Mouse (Mus musculus) midbrain, embryonic 14.5 days (tissue): ENCODE measurements around the gene Hpd. TPM values are rescaled to one million over a fixed set of nuclear protein-coding genes. Genes with fewer than 3 reads are reported as not detected.
A peak's percentile ranks its signal among the peaks of the same experiment; 100 is the strongest.
"Not testable (repeated sequence)": the region's sequence is repeated elsewhere in the genome, so short reads cannot be mapped to it uniquely, and the experiment has no call there.

Source experiments
- ATAC-seq: fragments of 200-750 bp; cut with Nextera tagmentation; 2 replicates; pipeline ENCODE4 v1.8.0; 2017; ENCODE audit warnings: moderate number of reproducible peaks, moderate library complexity; ENCODE audit not compliant: low FRiP score, low TSS enrichment
- DNase-seq: peaks from one replicate; pipeline ENCODE4 v3.0.0-alpha.2; 2015
- H3K27ac ChIP-seq: fragments of 300-500 bp; sonication (generic); replicated peaks from 2 replicates; pipeline ENCODE4 v1.5.1; 2014; ENCODE audit warnings: mild to moderate bottlenecking, low read depth, low read length, moderate library complexity
- H3K27me3 ChIP-seq: fragments of 300-500 bp; sonication (generic); 2 replicates; pipeline ENCODE4 v1.6.1; 2014; ENCODE audit warnings: low read length, control low read depth, mixed read lengths; ENCODE audit not compliant: control insufficient read depth, insufficient read depth
- H3K36me3 ChIP-seq: fragments of 300-500 bp; sonication (generic); 2 replicates; pipeline ENCODE4 v1.6.1; 2014; ENCODE audit warnings: low read length, control low read depth; ENCODE audit not compliant: control insufficient read depth, insufficient read depth
- H3K4me1 ChIP-seq: fragments of 300-500 bp; sonication (generic); 2 replicates; pipeline ENCODE4 v1.6.1; 2014; ENCODE audit warnings: mild to moderate bottlenecking, antibody characterized with exemption, low read length, control low read depth; ENCODE audit not compliant: control insufficient read depth, insufficient read depth
- H3K4me2 ChIP-seq: fragments of 300-500 bp; sonication (generic); 2 replicates; pipeline ENCODE4 v1.6.1; 2014; ENCODE audit warnings: mild to moderate bottlenecking, low read length, moderate library complexity
- H3K4me3 ChIP-seq: fragments of 300-500 bp; sonication (generic); replicated peaks from 2 replicates; pipeline ENCODE4 v1.5.1; 2014; ENCODE audit warnings: low read depth, low read length
- H3K9ac ChIP-seq: fragments of 300-500 bp; sonication (generic); replicated peaks from 2 replicates; pipeline ENCODE4 v1.6.1; 2014; ENCODE audit warnings: mild to moderate bottlenecking, low read length, moderate library complexity
- H3K9me3 ChIP-seq: fragments of 300-500 bp; sonication (generic); 2 replicates; pipeline ENCODE4 v1.6.1; 2016; ENCODE audit warnings: low read length, control low read depth, mixed read lengths; ENCODE audit not compliant: control insufficient read depth
- WGBS: fragments of 180-500 bp; shearing (Covaris S2); extraction: QIAGEN DNeasy Blood & Tissue Kit; methylation state at CpG from one replicate; pipeline ENCODE4 v1.1.7; 2014; 5-methylcytosine and 5-hydroxymethylcytosine counted together
- polyA plus RNA-seq: library from polyadenylated mRNA; unstranded; fragments of >200 nt; fragmentation: Nextera tagmentation; extraction: Ambion mirVana; gene quantifications from 2 replicates; pipeline ENCODE4 v1.2.1, GENCODE M21; 2014

The Hpd gene
- not detected in 2 replicates for polyA plus RNA-seq

GRCm38 (mm10) chr5:123182651-123183050 is at the start of gene Hpd:
TSS of gene Hpd (minus strand) at chr5:123182727.
- Histone ChIP-seq H3K4me3 (no peak within 1 kb of the TSS), H3K4me1 (no peaks in the 10 kb centered on the region), H3K4me2 (no peak within 1 kb of the TSS), H3K9me3 (no peaks in the 10 kb centered on the region), H3K27ac (no peak within 1 kb of the TSS), H3K27me3 (no peaks in the 10 kb centered on the region), H3K36me3 (no peaks in the 10 kb centered on the region), H3K9ac (no peak within 1 kb of the TSS)
- DNase-seq (no peak), ATAC-seq (no peak)
- 87% methylated on average over 10 of the region's 10 CpGs for WGBS

GRCm38 (mm10) chr5:123232180-123232579 is 49.7 kb upstream of the Hpd start:
- peaks cover 25% of the 10 kb centered on the region for H3K36me3 ChIP-seq
- no peak for ATAC-seq
- 95% methylated on average over 2 of the region's 2 CpGs for WGBS

GRCm38 (mm10) chr5:123229296-123229695 is 46.8 kb upstream of the Hpd start:
- no peak for ATAC-seq
- DNase-seq: no peak
- WGBS: 94% methylated on average over 6 of the region's 6 CpGs
- Histone ChIP-seq H3K4me3 (no peak overlapping the region), H3K36me3 (0 out of 2 replicates have a peak, but pooled peaks cover 3% of the 10 kb centered on the region), H3K27ac (no peak overlapping the region), H3K27me3 (no peaks in the 10 kb centered on the region), H3K4me2 (peak overlapping the region; percentile 82), H3K4me1 (peaks cover 7% of the 10 kb centered on the region; the same call in 1 of the 2 replicates), H3K9me3 (no peaks in the 10 kb centered on the region), H3K9ac (no peak overlapping the region)

More at GRCm38 (mm10) chr5:123232180-123232579, 49.7 kb upstream of the Hpd start:
- Histone ChIP-seq H3K27ac (no peak overlapping the region), H3K4me2 (no peak overlapping the region), H3K4me1 (peaks cover 7% of the 10 kb centered on the region; the same call in 1 of the 2 replicates), H3K9me3 (no peaks in the 10 kb centered on the region), H3K9ac (no peak overlapping the region), H3K4me3 (no peak overlapping the region), H3K27me3 (no peaks in the 10 kb centered on the region)
- DNase-seq: no peak

GRCm38 (mm10) chr5:123228524-123228922 is 46.0 kb upstream of the Hpd start:
- no peaks in the 10 kb centered on the region for H3K9me3 ChIP-seq
- H3K4me2 ChIP-seq: peak overlapping the region; percentile 82
- no peaks in the 10 kb centered on the region for H3K27me3 ChIP-seq
- peaks cover 7% of the 10 kb centered on the region; the same call in 1 of the 2 replicates for H3K4me1 ChIP-seq
- peak overlapping the region; percentile 74 for H3K4me3 ChIP-seq
- DNase-seq (no peak), ATAC-seq (no peak)
- peak overlapping the region; percentile 72 for H3K9ac ChIP-seq
- 0 out of 2 replicates have a peak, but pooled peaks cover 3% of the 10 kb centered on the region for H3K36me3 ChIP-seq
- WGBS: 7% methylated on average over 15 of the region's 15 CpGs
- no peak overlapping the region for H3K27ac ChIP-seq

GRCm38 (mm10) chr5:123227762-123228523 is 45.4 kb upstream of the Hpd start:
- Histone ChIP-seq H3K9me3 (no peaks in the 10 kb centered on the region), H3K27ac (no peak overlapping the region), H3K4me1 (peaks cover 7% of the 10 kb centered on the region; the same call in 1 of the 2 replicates), H3K4me2 (peak overlapping the region; percentile 82), H3K4me3 (peak overlapping the region; percentile 74), H3K9ac (peak overlapping the region; percentile 72), H3K27me3 (no peaks in the 10 kb centered on the region), H3K36me3 (0 out of 2 replicates have a peak, but pooled peaks cover 3% of the 10 kb centered on the region)
- ATAC-seq: peak; percentile 79
- WGBS: 2% methylated on average over 42 of the region's 42 CpGs
- DNase-seq: peak; percentile 97

- peaks cover 7% of the 10 kb centered on the region; the same call in 1 of the 2 replicates for H3K4me1 ChIP-seq
- H3K27me3 ChIP-seq: no peaks in the 10 kb centered on the region
- DNase-seq (no peak), ATAC-seq (no peak)
- H3K9me3 ChIP-seq: no peaks in the 10 kb centered on the region
- WGBS: 89% methylated on average over 7 of the region's 7 CpGs
- 0 out of 2 replicates have a peak, but pooled peaks cover 3% of the 10 kb centered on the region for H3K36me3 ChIP-seq
- H3K9ac ChIP-seq: no peak overlapping the region
- H3K4me2 ChIP-seq: no peak overlapping the region
- H3K4me3 ChIP-seq: no peak overlapping the region
- H3K27ac ChIP-seq: no peak overlapping the region
Observed at GRCm38 (mm10) chr5:123226851-123227250, 44.3 kb upstream of the Hpd start.

- not testable (repeated sequence) for H3K4me2 ChIP-seq, H3K9ac ChIP-seq, DNase-seq, H3K27me3 ChIP-seq, H3K36me3 ChIP-seq, H3K4me1 ChIP-seq, H3K4me3 ChIP-seq, ATAC-seq, H3K9me3 ChIP-seq, H3K27ac ChIP-seq
- 57% methylated on average over 6 of the region's 6 CpGs for WGBS
Observed at GRCm38 (mm10) chr5:123223861-123224260, 41.3 kb upstream of the Hpd start.

- no peak for ATAC-seq
- no peak for DNase-seq
Observed at GRCm38 (mm10) chr5:123223051-123223410, 40.5 kb upstream of the Hpd start.

More at GRCm38 (mm10) chr5:123223051-123223410, 40.5 kb upstream of the Hpd start:
- no peak overlapping the region for H3K27ac ChIP-seq
- H3K4me3 ChIP-seq: no peak overlapping the region
- no peak overlapping the region for H3K9ac ChIP-seq
- no peak overlapping the region for H3K4me2 ChIP-seq
- H3K4me1 ChIP-seq: no peaks in the 10 kb centered on the region
- no peaks in the 10 kb centered on the region for H3K36me3 ChIP-seq
- 86% methylated on average over 4 of the region's 4 CpGs for WGBS
- H3K9me3 ChIP-seq: no peaks in the 10 kb centered on the region
- no peaks in the 10 kb centered on the region for H3K27me3 ChIP-seq
